Mouse (Mus musculus) kidney, postnatal 0 days (tissue): ENCODE measurements around the gene Rps12-ps3. TPM values are rescaled to one million over a fixed set of nuclear protein-coding genes. Genes with fewer than 3 reads are reported as not detected.

Source experiments
- ATAC-seq: fragments of 200-750 bp; cut with Nextera tagmentation; replicated peaks from 2 replicates; pipeline ENCODE4 v1.8.0; 2017; ENCODE audit warnings: low read depth, moderate number of reproducible peaks, moderate TSS enrichment, moderate library complexity; ENCODE audit not compliant: low FRiP score
- DNase-seq: peaks from one replicate; pipeline ENCODE4 v3.0.0-alpha.2; 2016; ENCODE audit warnings: low spot score
- H3K27ac ChIP-seq: fragments of 300-500 bp; sonication (generic); 2 replicates; pipeline ENCODE4 v1.5.1; 2014; ENCODE audit warnings: mild to moderate bottlenecking
- H3K27me3 ChIP-seq: fragments of 300-500 bp; sonication (generic); 2 replicates; pipeline ENCODE4 v1.6.1; 2014; ENCODE audit warnings: low read length, mixed read lengths; ENCODE audit not compliant: insufficient read depth
- H3K36me3 ChIP-seq: fragments of 300-500 bp; sonication (generic); 2 replicates; pipeline ENCODE4 v1.6.1; 2014; ENCODE audit warnings: low read length, mixed read lengths; ENCODE audit not compliant: insufficient read depth
- H3K4me1 ChIP-seq: fragments of 300-500 bp; sonication (generic); replicated peaks from 2 replicates; pipeline ENCODE4 v1.6.1; 2014; ENCODE audit warnings: antibody characterized with exemption, low read length, mixed read lengths; ENCODE audit not compliant: insufficient read depth
- H3K4me2 ChIP-seq: fragments of 300-500 bp; sonication (generic); 2 replicates; pipeline ENCODE4 v1.6.1; 2014; ENCODE audit warnings: mild to moderate bottlenecking, low read length, moderate library complexity, mixed read lengths
- H3K4me3 ChIP-seq: fragments of 300-500 bp; sonication (generic); replicated peaks from 2 replicates; pipeline ENCODE4 v1.5.1; 2014; ENCODE audit warnings: low read depth, low read length
- H3K9ac ChIP-seq: fragments of 300-500 bp; sonication (generic); 2 replicates; pipeline ENCODE4 v1.6.1; 2014; ENCODE audit warnings: low read depth, low read length
- H3K9me3 ChIP-seq: fragments of 300-500 bp; sonication (generic); replicated peaks from 2 replicates; pipeline ENCODE4 v1.6.1; 2016; ENCODE audit warnings: low read length, inconsistent platforms, mixed read lengths
- CTCF ChIP-seq: IDR thresholded peaks from 2 replicates; pipeline ENCODE4 v1.5.1; 2016; ENCODE audit warnings: antibody characterized with exemption, low read depth, mild to moderate bottlenecking, moderate library complexity
- WGBS: fragments of 180-500 bp; shearing (Covaris S2); extraction: QIAGEN DNeasy Blood & Tissue Kit; methylation state at CpG from one replicate; pipeline ENCODE4 v1.1.7; 2014; 5-methylcytosine and 5-hydroxymethylcytosine counted together
- polyA plus RNA-seq: library from polyadenylated mRNA; unstranded; fragments of >200 nt; fragmentation: Nextera tagmentation; extraction: Ambion mirVana; gene quantifications from 2 replicates; pipeline ENCODE4 v1.2.1, GENCODE M21; 2015

The Rps12-ps3 gene
- polyA plus RNA-seq, 1 experiment from 2014 or later = 38.7 TPM

- no peak for ATAC-seq
- no peak for DNase-seq
- Histone ChIP-seq H3K36me3 (no peaks in the 10 kb centered on the region), H3K4me2 (no peak overlapping the region), H3K4me3 (no peak overlapping the region), H3K4me1 (peaks cover 6% of the 10 kb centered on the region; the same call in 1 of the 2 replicates), H3K9me3 (no peaks in the 10 kb centered on the region), H3K27ac (no peak overlapping the region), H3K9ac (no peak overlapping the region), H3K27me3 (no peaks in the 10 kb centered on the region)
- 81% methylated on average over 3 of the region's 3 CpGs for WGBS
- no peak for TF ChIP-seq CTCF
Observed at GRCm38 (mm10) chr19:59339908-59340307, 17.8 kb downstream of the Rps12-ps3 start.

DNA sequence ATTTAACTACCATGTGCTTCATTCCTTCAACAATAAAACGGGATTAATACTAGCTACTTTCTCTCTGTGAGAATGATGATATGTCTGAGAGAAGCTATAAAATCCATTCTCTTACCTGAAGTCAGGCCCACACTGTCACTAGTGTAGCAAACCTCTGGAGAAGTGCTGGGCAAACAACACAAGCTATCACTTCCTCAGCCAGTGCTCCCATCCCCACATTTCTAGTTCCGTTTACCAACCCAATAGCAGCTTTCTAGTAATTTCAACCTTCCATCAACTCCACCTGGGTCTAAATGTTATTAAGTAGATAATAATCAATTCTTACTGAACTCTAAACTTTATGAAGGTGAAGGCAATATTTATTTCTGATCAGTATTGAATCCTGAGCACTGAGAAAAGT is 20.9 kb downstream of the Rps12-ps3 start:
- Histone ChIP-seq H3K27ac (no peak overlapping the region), H3K4me1 (peaks cover 6% of the 10 kb centered on the region; the same call in 1 of the 2 replicates), H3K9me3 (no peaks in the 10 kb centered on the region), H3K4me3 (0 out of 2 replicates have a peak overlapping the region, but pooled peaks have one; percentile 14), H3K36me3 (no peaks in the 10 kb centered on the region), H3K9ac (no peak overlapping the region), H3K4me2 (peak overlapping the region; percentile 97), H3K27me3 (no peaks in the 10 kb centered on the region)
- DNase-seq = no peak
- TF ChIP-seq CTCF = no peak
- whole genome bisulfite sequencing = 28% methylated on average over 2 of the region's 2 CpGs
- ATAC-seq = no peak

DNA sequence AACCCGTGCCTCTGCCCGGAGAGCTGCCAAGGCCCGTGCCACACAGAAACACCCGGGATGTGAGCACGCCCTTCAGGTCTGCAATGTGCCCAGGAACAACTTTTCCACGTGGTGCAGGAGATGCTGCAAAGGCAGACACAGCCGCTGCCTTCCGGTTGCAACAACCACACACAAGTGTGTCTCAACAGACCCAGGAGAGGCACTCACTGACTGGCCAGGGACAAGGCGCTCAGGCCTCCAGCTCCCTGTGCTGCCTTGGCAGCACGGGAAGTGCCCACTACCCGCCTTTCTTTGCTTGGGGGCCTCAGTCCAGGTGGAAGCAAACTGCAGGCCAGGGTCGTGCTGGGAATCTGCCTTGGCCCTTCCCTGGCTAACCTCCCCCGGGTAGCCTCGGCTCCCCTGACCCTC is 22.2 kb downstream of the Rps12-ps3 start:
- H3K27ac ChIP-seq = no peak overlapping the region
- WGBS = under 1% methylated on average over 14 of the region's 14 CpGs

DNA sequence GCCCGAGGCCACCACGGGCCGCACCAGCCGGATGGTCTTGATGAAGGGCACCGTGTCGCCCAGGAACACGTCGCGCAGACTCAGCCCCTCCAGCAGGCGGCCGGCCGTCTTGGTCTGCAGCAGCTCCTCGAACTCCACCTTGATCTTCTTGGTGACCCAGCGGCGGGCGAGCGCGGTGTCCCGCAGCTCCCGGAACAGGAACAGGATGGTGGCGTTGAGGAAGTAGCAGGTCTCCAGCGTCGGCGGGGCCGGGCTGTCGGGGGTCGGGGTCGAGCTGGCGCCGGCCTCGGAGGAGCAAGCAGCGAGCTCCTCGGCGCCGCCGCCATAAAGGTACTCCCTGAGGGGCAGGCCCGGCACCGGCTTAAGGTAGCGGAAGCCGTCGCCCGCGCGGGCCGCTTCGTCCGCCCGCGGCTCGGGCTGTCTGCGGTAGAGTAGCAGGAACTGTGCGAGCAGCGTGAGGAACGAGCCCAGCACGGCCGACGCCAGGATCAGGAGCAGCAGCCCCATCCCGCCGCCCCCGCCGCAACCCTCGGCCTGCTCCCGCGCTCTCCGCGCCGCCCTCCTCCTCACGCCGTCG is 23.1 kb downstream of the Rps12-ps3 start:
- Histone ChIP-seq H3K9me3 (no peaks in the 10 kb centered on the region), H3K27ac (peak overlapping the region; percentile 93), H3K9ac (peak overlapping the region; percentile 92), H3K4me2 (peak overlapping the region; percentile 97), H3K4me3 (peak overlapping the region; percentile 93), H3K36me3 (no peaks in the 10 kb centered on the region), H3K27me3 (no peaks in the 10 kb centered on the region), H3K4me1 (peaks cover 6% of the 10 kb centered on the region; the same call in 1 of the 2 replicates)
- TF ChIP-seq CTCF = peak; percentile 25; the same call in 1 of the 2 replicates
- WGBS = under 1% methylated on average over 67 of the region's 70 CpGs
- ATAC-seq (peak; percentile 52), DNase-seq (peak; percentile 72)

More for the DNA sequence above, 22.2 kb downstream of the Rps12-ps3 start:
- Histone ChIP-seq H3K4me1 (peaks cover 6% of the 10 kb centered on the region; the same call in 1 of the 2 replicates), H3K4me3 (peak overlapping the region; percentile 93), H3K9me3 (no peaks in the 10 kb centered on the region), H3K27me3 (no peaks in the 10 kb centered on the region), H3K4me2 (peak overlapping the region; percentile 97), H3K36me3 (no peaks in the 10 kb centered on the region), H3K9ac (peak overlapping the region; percentile 92)
- ATAC-seq = no peak
- DNase-seq = peak; percentile 12
- no peak for TF ChIP-seq CTCF

DNA sequence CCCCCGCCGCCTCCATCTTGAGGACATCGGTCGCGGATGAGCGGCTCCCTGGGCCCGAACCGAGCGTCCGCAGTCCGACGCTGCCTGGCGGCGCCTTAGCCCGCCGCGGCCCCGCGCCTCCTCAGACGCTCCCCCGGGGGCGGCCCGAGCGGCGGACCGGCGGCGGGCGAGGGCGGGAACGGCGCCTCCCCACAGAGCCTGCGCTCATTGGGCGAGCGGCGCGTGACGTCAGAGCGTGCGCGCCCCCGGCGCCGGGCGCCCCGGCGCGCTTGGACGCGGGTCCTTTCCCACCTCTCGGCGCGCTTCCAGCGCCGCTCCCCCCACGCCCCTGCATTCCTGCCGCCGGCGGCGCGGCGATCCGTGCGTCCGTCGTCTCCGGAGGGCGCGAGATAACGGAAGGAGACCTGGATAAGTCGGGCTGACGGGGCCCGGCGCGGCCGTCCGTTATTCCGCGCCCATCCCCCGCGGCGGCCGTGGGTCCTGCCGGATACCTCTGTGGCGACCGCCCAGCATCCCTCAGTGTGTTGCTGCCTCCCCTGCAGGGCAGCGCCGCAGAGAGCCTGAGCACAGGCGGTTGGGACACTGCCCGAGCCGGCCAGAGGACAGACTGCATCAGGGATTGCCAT is 23.7 kb downstream of the Rps12-ps3 start, which contains the start of gene Pdzd8:
Gene Pdzd8, minus strand, starts transcription at position 123 of the 626 bp plus-strand sequence.
- H3K9me3 ChIP-seq = no peaks in the 10 kb centered on the region
- DNase-seq (peak; percentile 89), ATAC-seq (peak; percentile 95)
- H3K4me3 ChIP-seq = peak within 1 kb of the TSS; percentile 93
- H3K27me3 ChIP-seq = no peaks in the 10 kb centered on the region
- TF ChIP-seq CTCF = no peak
- WGBS = under 1% methylated on average over 81 of the region's 91 CpGs
- peak within 1 kb of the TSS; percentile 97 for H3K4me2 ChIP-seq
- H3K4me1 ChIP-seq = peaks cover 6% of the 10 kb centered on the region; the same call in 1 of the 2 replicates
- no peaks in the 10 kb centered on the region for H3K36me3 ChIP-seq
- H3K9ac ChIP-seq = peak within 1 kb of the TSS; percentile 92
- H3K27ac ChIP-seq = peak within 1 kb of the TSS; percentile 93

- no peak for TF ChIP-seq CTCF
- DNase-seq (no peak), ATAC-seq (no peak)
- no peaks in the 10 kb centered on the region for H3K9me3 ChIP-seq
- peak overlapping the region; percentile 97 for H3K4me2 ChIP-seq
- H3K27ac ChIP-seq = peak overlapping the region; percentile 93
- peak overlapping the region; percentile 93 for H3K4me3 ChIP-seq
- H3K36me3 ChIP-seq = no peaks in the 10 kb centered on the region
- H3K9ac ChIP-seq = peak overlapping the region; percentile 92
- H3K27me3 ChIP-seq = no peaks in the 10 kb centered on the region
- 1% methylated on average over 11 of the region's 11 CpGs for WGBS
- H3K4me1 ChIP-seq = peaks cover 6% of the 10 kb centered on the region; the same call in 1 of the 2 replicates
Observed at GRCm38 (mm10) chr19:59346325-59346724, 24.2 kb downstream of the Rps12-ps3 start.
